Mouse (Mus musculus): ENCODE data around the gene Hist1h1d. TPM values are rescaled to one million over a fixed set of nuclear protein-coding genes. Genes with fewer than 3 reads are reported as not detected.
"Not testable (repeated sequence)": the region's sequence is repeated elsewhere in the genome, so short reads cannot be mapped to it uniquely, and the experiment has no call there.

Gene Hist1h1d
- polyA plus RNA-seq, 1 experiment from 2014 or later: 0.64 TPM

- ATAC-seq (ENCODE audit: insufficient number of reproducible peaks, insufficient read depth, low FRiP score, low TSS enrichment): no peak
- H3K36me3 ChIP-seq: no peaks in the 10 kb centered on the region
- WGBS: under 1% methylated on average over 20 of the region's 20 CpGs
- H3K27ac ChIP-seq: peak overlapping the region; percentile 95
- H3K27me3 ChIP-seq: no peaks in the 10 kb centered on the region
- H3K9ac ChIP-seq: peak overlapping the region; percentile 54
- peak overlapping the region; percentile 55 for H3K4me3 ChIP-seq
- no peaks in the 10 kb centered on the region for H3K9me3 ChIP-seq
- peak overlapping the region; percentile 54 for H3K4me2 ChIP-seq (replicated peaks)
- H3K4me1 ChIP-seq: peaks cover 20% of the 10 kb centered on the region; the same call in 1 of the 2 replicates
These were observed 22.7 kb upstream of the Hist1h1d start for GRCm38 (mm10) chr13:23530181-23530900.

GRCm38 (mm10) chr13:23530901-23531875 lies 21.9 kb upstream of the Hist1h1d start, which contains the start of gene Hist1h4h:
Hist1h4h (plus strand) TSS chr13:23531050.
- H3K4me3 ChIP-seq: peak within 1 kb of the TSS; percentile 55
- no peaks in the 10 kb centered on the region for H3K9me3 ChIP-seq
- peak within 1 kb of the TSS; percentile 95 for H3K27ac ChIP-seq
- H3K36me3 ChIP-seq: no peaks in the 10 kb centered on the region
- ATAC-seq (ENCODE audit: insufficient number of reproducible peaks, insufficient read depth, low FRiP score, low TSS enrichment): peak; percentile 82
- H3K4me2 ChIP-seq (replicated peaks): peak within 1 kb of the TSS; percentile 54
- peaks cover 22% of the 10 kb centered on the region for H3K4me1 ChIP-seq
- H3K27me3 ChIP-seq: no peaks in the 10 kb centered on the region
- under 1% methylated on average over 62 of the region's 70 CpGs for WGBS
- peak within 1 kb of the TSS; percentile 69 for H3K9ac ChIP-seq

- Histone ChIP-seq H3K27ac (peak overlapping the region; percentile 95), H3K4me3 (peak overlapping the region; percentile 55), H3K27me3 (no peaks in the 10 kb centered on the region), H3K4me1 (peaks cover 26% of the 10 kb centered on the region), H3K9me3 (no peaks in the 10 kb centered on the region), H3K36me3 (no peaks in the 10 kb centered on the region), H3K4me2 (replicated peaks) (peak overlapping the region; percentile 54), H3K9ac (peak overlapping the region; percentile 69)
- WGBS: 18% methylated on average over 9 of the region's 9 CpGs
- ATAC-seq (ENCODE audit: insufficient number of reproducible peaks, insufficient read depth, low FRiP score, low TSS enrichment): no peak
These were observed 20.6 kb upstream of the Hist1h1d start for GRCm38 (mm10) chr13:23532262-23533075.

- not testable (repeated sequence) for H3K36me3 ChIP-seq, H3K27me3 ChIP-seq, H3K9me3 ChIP-seq
- H3K4me1 ChIP-seq: peaks cover 25% of the 10 kb centered on the region
- H3K4me2 ChIP-seq (replicated peaks): peak within 1 kb of the TSS; percentile 54
- H3K9ac ChIP-seq: peak within 1 kb of the TSS; percentile 69
- H3K4me3 ChIP-seq: peak within 1 kb of the TSS; percentile 55
- peak; percentile 68 for ATAC-seq (ENCODE audit: insufficient number of reproducible peaks, insufficient read depth, low FRiP score, low TSS enrichment)
- H3K27ac ChIP-seq: peak within 1 kb of the TSS; percentile 95
- under 1% methylated on average over 30 of the region's 53 CpGs for WGBS
These were observed 19.3 kb upstream of the Hist1h1d start, which contains the start of gene Hist1h2af for GRCm38 (mm10) chr13:23533560-23534367. Hist1h2af (plus strand) TSS chr13:23533906.

GRCm38 (mm10) chr13:23534368-23535131 lies 18.5 kb upstream of the Hist1h1d start:
- Histone ChIP-seq H3K9ac (peak overlapping the region; percentile 52), H3K4me2 (replicated peaks) (peak overlapping the region; percentile 54), H3K27me3 (no peaks in the 10 kb centered on the region), H3K9me3 (no peaks in the 10 kb centered on the region), H3K36me3 (no peaks in the 10 kb centered on the region), H3K4me3 (peak overlapping the region; percentile 55), H3K27ac (peak overlapping the region; percentile 95), H3K4me1 (peaks cover 22% of the 10 kb centered on the region)
- ATAC-seq (ENCODE audit: insufficient number of reproducible peaks, insufficient read depth, low FRiP score, low TSS enrichment): no peak
- WGBS: 1% methylated on average over 15 of the region's 15 CpGs

GRCm38 (mm10) chr13:23535137-23536075 lies 17.7 kb upstream of the Hist1h1d start, which contains the start of gene Hist1h3g:
Hist1h3g (plus strand) TSS chr13:23535422.
- H3K4me1 ChIP-seq: peaks cover 22% of the 10 kb centered on the region
- H3K27me3 ChIP-seq, H3K36me3 ChIP-seq, H3K9me3 ChIP-seq: not testable (repeated sequence)
- peak within 1 kb of the TSS; percentile 95 for H3K27ac ChIP-seq
- ATAC-seq (ENCODE audit: insufficient number of reproducible peaks, insufficient read depth, low FRiP score, low TSS enrichment): peak; percentile 92
- H3K4me3 ChIP-seq: peak within 1 kb of the TSS; percentile 55
- peak within 1 kb of the TSS; percentile 54 for H3K4me2 ChIP-seq (replicated peaks)
- under 1% methylated on average over 33 of the region's 62 CpGs for WGBS
- peak within 1 kb of the TSS; percentile 62 for H3K9ac ChIP-seq

GRCm38 (mm10) chr13:23536076-23536822 lies 16.8 kb upstream of the Hist1h1d start:
- Histone ChIP-seq H3K27ac (peak overlapping the region; percentile 95), H3K27me3 (no peaks in the 10 kb centered on the region), H3K36me3 (no peaks in the 10 kb centered on the region), H3K9me3 (no peaks in the 10 kb centered on the region), H3K4me1 (peaks cover 22% of the 10 kb centered on the region), H3K9ac (peak overlapping the region; percentile 62), H3K4me2 (replicated peaks) (peak overlapping the region; percentile 54), H3K4me3 (peak overlapping the region; percentile 55)
- no peak for ATAC-seq (ENCODE audit: insufficient number of reproducible peaks, insufficient read depth, low FRiP score, low TSS enrichment)
- 22% methylated on average over 7 of the region's 7 CpGs for WGBS

GRCm38 (mm10) chr13:23537006-23537710 lies 15.9 kb upstream of the Hist1h1d start:
- peak overlapping the region; percentile 55 for H3K4me3 ChIP-seq
- H3K9ac ChIP-seq: no peak overlapping the region; the same call in 1 of the 2 replicates
- H3K9me3 ChIP-seq: no peaks in the 10 kb centered on the region
- H3K27ac ChIP-seq: peak overlapping the region; percentile 54; the same call in 1 of the 2 replicates
- WGBS: 77% methylated on average over 3 of the region's 3 CpGs
- no peaks in the 10 kb centered on the region for H3K36me3 ChIP-seq
- H3K27me3 ChIP-seq: no peaks in the 10 kb centered on the region
- H3K4me1 ChIP-seq: peaks cover 21% of the 10 kb centered on the region
- ATAC-seq (ENCODE audit: insufficient number of reproducible peaks, insufficient read depth, low FRiP score, low TSS enrichment): no peak
- peak overlapping the region; percentile 54 for H3K4me2 ChIP-seq (replicated peaks)
